Mouse (Mus musculus) spleen, adult 2 months (tissue): Measurements from ENCODE around the gene Ephb4. TPM values are rescaled to one million over a fixed set of nuclear protein-coding genes. Genes with fewer than 3 reads are reported as not detected.

ENCODE experiments used
- DNase-seq, 2 experiments: peaks; one replicate each; pipeline versions ENCODE4 v3.0.0 to v3.0.0-alpha.2; 2012 to 2021; ENCODE audit warnings: low spot score in 2 of 2, low read depth in 1 of 2
- H3K27ac ChIP-seq: fragments of 200-500 bp; 2 replicates; pipeline ENCODE4 v1.5.1; 2012; ENCODE audit warnings: low read length, inconsistent platforms; ENCODE audit not compliant: insufficient read depth
- H3K27me3 ChIP-seq: fragments of 200-500 bp; 2 replicates; pipeline ENCODE4 v1.6.1; 2012; ENCODE audit warnings: mild to moderate bottlenecking, moderate library complexity, low read length, inconsistent platforms; ENCODE audit not compliant: control insufficient read depth, insufficient read depth
- H3K36me3 ChIP-seq: fragments of 200-500 bp; 2 replicates; pipeline ENCODE4 v1.6.1; 2012; ENCODE audit warnings: mild to moderate bottlenecking, low read length, inconsistent platforms; ENCODE audit not compliant: control insufficient read depth, insufficient read depth
- H3K4me1 ChIP-seq: fragments of 200-500 bp; 2 replicates; pipeline ENCODE4 v1.6.1; 2011; ENCODE audit warnings: inconsistent platforms; ENCODE audit not compliant: control insufficient read depth, insufficient read depth, insufficient read length
- H3K4me3 ChIP-seq: fragments of 200-500 bp; 2 replicates; pipeline ENCODE4 v1.5.1; 2011; ENCODE audit warnings: mild to moderate bottlenecking, inconsistent platforms; ENCODE audit not compliant: insufficient read depth, insufficient read length; ENCODE audit errors: extremely low read depth
- CTCF ChIP-seq: fragments of 200-500 bp; IDR thresholded peaks from 2 replicates; pipeline ENCODE4 v1.5.1; 2011; ENCODE audit warnings: mild to moderate bottlenecking, inconsistent platforms; ENCODE audit not compliant: insufficient read depth, insufficient read length, insufficient replicate concordance; ENCODE audit errors: extremely low read depth
- POLR2A ChIP-seq: fragments of 200-500 bp; IDR thresholded peaks from 2 replicates; pipeline ENCODE4 v1.6.1; 2011; ENCODE audit warnings: low read depth, low read length, inconsistent platforms
- WGBS: fragments of 180-500 bp; shearing (Covaris S2); methylation state at CpG from one replicate; pipeline ENCODE4 v1.1.7; 2018; 5-methylcytosine and 5-hydroxymethylcytosine counted together
- polyA plus RNA-seq: library from polyadenylated mRNA; depleted of rRNA; stranded (reverse); fragments of >200 nt; gene quantifications from 2 replicates; pipeline ENCODE4 v1.2.3, GENCODE M21; 2012

Gene Ephb4
- polyA plus RNA-seq, 1 experiment: 13.5 TPM

DNA sequence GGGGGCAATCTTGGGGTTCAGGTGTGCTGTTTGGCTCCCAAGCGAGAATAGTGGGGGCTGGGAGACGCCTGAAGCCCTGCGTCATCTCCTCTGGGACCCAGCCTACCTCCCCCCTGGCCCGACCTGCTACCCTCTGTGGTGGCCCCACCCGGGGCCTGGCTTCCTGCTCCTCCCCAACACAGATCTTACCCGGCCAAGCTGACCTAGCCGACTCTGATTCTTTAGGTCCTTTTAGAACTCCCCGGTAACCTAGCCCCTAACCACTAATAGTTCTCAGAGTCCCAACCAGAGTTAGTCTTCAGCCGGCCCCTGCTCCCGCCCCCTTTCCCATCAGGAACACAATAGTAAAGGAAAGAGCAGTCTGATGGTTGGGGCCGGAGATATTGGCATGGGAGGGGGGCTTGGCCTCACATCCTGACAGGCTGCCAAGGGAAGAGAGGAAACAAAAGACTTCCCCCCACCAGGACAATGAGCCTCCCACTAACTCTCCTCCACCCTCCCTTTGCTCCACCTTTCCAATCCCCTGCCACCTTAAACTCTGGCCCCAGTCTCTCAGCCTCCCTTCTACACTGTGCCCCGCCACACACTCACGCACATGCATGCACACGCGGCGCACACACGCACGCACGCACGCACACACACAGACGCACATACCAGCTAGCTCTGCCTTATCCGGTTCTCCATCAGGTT, 10.5 kb upstream of the Ephb4 start:
- WGBS: 40% methylated on average over 22 of the region's 22 CpGs
- peak overlapping the region; percentile 18; the same call in 1 of the 2 replicates for H3K27ac ChIP-seq
- no peak for DNase-seq
- no peaks in the 10 kb centered on the region for H3K27me3 ChIP-seq
- TF ChIP-seq POLR2A: no peak
- no peak for TF ChIP-seq CTCF
- H3K36me3 ChIP-seq: no peaks in the 10 kb centered on the region
- H3K4me1 ChIP-seq: peaks cover 12% of the 10 kb centered on the region; the same call in 1 of the 2 replicates
- peak overlapping the region; percentile 2; the same call in 1 of the 2 replicates for H3K4me3 ChIP-seq

DNA sequence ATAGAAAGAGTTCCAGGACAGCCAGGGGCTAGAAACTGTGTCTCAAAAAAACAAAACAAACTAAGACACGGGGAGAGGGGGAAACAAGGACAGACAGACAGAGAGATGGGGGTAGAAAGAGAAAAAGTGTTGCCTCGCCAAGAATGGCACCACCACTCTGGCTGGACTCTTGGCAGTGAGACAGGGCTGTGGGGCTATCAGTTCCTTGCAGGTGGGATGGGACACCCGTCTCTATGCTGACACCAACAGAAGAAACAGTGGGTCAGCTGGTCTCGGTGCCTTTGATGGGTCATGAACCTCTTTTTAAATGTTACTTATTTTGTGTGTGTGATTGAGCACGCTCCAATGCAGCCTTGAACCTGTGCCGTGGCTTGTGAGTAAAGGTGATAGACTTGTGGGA, 9.7 kb upstream of the Ephb4 start:
- Histone ChIP-seq H3K4me3 (no peak overlapping the region), H3K27ac (no peak overlapping the region), H3K36me3 (no peaks in the 10 kb centered on the region), H3K4me1 (peaks cover 12% of the 10 kb centered on the region; the same call in 1 of the 2 replicates), H3K27me3 (no peaks in the 10 kb centered on the region)
- DNase-seq: no peak
- TF ChIP-seq CTCF: no peak
- no peak for TF ChIP-seq POLR2A
- 83% methylated on average over 6 of the region's 6 CpGs for WGBS

DNA sequence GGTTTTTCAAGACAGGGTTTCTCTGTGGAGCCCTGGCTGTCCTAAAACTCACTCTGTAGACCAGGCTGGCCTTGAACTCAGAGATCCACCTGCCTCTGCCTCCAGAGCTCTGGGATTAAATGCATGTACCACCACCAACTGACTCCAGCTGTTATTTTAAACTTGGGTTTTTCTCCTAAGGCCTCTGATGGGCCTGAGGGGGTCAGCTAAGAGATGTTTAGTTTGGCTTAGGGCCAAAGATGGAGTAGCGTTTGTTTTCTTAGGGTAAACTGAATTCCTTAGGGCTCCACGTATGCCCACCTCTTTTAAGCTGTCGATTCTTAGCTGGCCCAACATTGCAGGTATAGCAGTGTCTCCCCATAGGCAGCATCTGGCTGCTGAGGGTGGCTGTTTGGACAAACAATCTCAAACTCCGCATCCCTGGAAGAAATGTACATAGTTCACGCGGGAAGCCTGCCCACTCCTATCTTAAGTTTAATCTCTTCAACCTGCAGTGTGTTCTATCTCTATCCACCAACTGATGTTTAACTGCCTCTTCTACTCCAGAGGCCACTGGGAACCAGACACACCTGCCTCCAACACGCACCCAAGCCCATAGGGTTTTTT, 7.4 kb upstream of the Ephb4 start:
- TF ChIP-seq POLR2A: no peak
- TF ChIP-seq CTCF: no peak
- Histone ChIP-seq H3K4me1 (peaks cover 13% of the 10 kb centered on the region; the same call in 1 of the 2 replicates), H3K36me3 (no peaks in the 10 kb centered on the region), H3K27ac (no peak overlapping the region), H3K4me3 (no peak overlapping the region), H3K27me3 (no peaks in the 10 kb centered on the region)
- no peak for DNase-seq
- 73% methylated on average over 7 of the region's 7 CpGs for WGBS

DNA sequence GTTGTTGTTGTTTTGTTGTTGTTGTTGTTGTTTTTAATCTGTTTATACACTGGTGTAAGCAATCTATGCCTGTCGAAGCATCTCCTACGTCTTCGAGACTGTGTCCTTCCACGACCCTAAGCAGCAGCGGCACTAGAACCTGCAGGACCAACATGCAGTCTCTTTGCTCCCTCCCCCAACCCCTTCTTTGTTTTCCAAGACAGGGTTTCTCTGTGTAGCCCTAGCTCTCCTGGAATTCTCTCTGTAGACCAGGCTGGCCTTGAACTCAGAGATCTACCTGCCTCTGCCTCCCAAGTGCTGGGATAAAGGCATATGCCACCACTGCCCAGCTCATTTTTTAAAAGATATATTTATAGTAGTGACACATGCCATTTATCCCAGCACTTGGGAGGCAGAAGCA, 6.5 kb upstream of the Ephb4 start:
- H3K36me3 ChIP-seq: no peaks in the 10 kb centered on the region
- DNase-seq: no peak
- H3K27me3 ChIP-seq: no peaks in the 10 kb centered on the region
- TF ChIP-seq POLR2A (no peak), CTCF (no peak)
- no peak overlapping the region for H3K27ac ChIP-seq
- peaks cover 13% of the 10 kb centered on the region; the same call in 1 of the 2 replicates for H3K4me1 ChIP-seq
- 92% methylated on average over 5 of the region's 5 CpGs for WGBS
- H3K4me3 ChIP-seq: no peak overlapping the region

DNA sequence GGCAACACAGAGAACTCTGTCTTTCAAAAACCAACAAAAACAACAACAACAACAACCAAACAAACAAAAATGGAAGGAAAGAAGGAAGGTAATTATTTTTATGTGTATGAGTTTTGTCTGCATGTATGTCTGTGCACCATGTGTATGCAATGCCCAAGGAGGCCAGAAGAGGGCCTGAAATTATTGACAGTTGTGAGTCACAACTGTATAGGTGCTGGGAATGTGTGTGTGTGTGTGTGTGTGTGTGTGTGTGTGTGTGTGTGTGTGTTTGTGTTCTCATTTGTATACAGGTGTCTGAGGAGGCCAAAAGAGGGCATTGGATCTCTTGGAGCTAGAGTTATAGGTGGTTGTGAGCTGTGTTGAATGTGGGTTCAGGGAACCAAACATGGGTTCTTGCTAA, 6.0 kb upstream of the Ephb4 start:
- DNase-seq: no peak
- Histone ChIP-seq H3K36me3 (no peaks in the 10 kb centered on the region), H3K27ac (no peak overlapping the region), H3K27me3 (no peaks in the 10 kb centered on the region), H3K4me1 (peaks cover 9% of the 10 kb centered on the region; the same call in 1 of the 2 replicates), H3K4me3 (no peak overlapping the region)
- TF ChIP-seq POLR2A (no peak), CTCF (no peak)

DNA sequence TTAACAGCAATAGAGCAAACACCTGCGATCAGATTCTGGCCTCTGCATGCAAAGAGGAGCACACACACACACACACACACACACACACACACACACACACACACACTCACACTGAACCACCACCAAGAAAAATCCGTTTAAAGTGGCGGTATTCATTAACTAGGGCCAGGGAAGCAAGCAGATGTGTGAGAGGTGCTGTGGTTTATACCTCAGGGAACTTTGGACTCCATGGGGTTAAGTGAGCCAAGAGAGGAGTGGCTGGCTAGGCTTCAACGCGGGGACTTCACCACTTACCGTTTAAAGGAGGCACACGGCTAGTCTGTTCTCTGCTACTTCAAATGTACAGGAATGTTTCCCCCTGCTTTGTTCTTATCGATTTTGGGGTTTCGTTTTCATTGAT, 4.1 kb upstream of the Ephb4 start:
- Histone ChIP-seq H3K36me3 (no peaks in the 10 kb centered on the region), H3K4me1 (peaks cover 2% of the 10 kb centered on the region), H3K4me3 (no peak overlapping the region), H3K27me3 (peaks cover 7% of the 10 kb centered on the region), H3K27ac (no peak overlapping the region)
- TF ChIP-seq CTCF: no peak
- no peak for TF ChIP-seq POLR2A
- WGBS: 12% methylated on average over 9 of the region's 9 CpGs
- no peak for DNase-seq

DNA sequence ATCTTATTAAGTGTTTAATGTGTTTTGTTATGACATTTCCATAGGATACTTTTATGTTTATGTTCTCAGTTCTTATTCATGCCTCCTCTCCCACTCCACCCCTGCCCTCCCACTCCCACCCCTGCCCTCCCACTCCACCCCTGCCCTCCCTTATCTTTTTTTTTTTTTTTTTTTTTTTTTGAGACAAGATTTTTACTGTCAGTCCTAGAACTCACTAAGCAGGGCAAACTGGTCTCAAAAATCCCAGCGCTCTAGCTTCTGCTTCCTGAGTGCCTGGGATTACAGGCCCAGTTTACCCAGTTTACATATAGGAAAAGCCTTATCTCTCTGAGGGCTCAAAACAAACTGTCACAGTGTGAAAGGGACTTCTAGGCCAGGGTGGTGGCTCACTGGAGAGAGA, 3.5 kb upstream of the Ephb4 start:
- no peak overlapping the region for H3K27ac ChIP-seq
- no peak overlapping the region for H3K4me3 ChIP-seq
- WGBS: 81% methylated on average over 1 of the region's 1 CpGs
- H3K36me3 ChIP-seq: no peaks in the 10 kb centered on the region
- H3K4me1 ChIP-seq: peaks cover 2% of the 10 kb centered on the region
- H3K27me3 ChIP-seq: peaks cover 9% of the 10 kb centered on the region
- TF ChIP-seq CTCF: no peak
- no peak for TF ChIP-seq POLR2A
- DNase-seq: no peak
